Mouse (Mus musculus) retina, postnatal 7 days (tissue): ENCODE data around the gene Krt76.

Experiments used
- DNase-seq: peaks from one replicate; pipeline ENCODE4 v3.0.0-alpha.2; 2012; ENCODE audit warnings: low read depth, low spot score

The Krt76 gene

DNA sequence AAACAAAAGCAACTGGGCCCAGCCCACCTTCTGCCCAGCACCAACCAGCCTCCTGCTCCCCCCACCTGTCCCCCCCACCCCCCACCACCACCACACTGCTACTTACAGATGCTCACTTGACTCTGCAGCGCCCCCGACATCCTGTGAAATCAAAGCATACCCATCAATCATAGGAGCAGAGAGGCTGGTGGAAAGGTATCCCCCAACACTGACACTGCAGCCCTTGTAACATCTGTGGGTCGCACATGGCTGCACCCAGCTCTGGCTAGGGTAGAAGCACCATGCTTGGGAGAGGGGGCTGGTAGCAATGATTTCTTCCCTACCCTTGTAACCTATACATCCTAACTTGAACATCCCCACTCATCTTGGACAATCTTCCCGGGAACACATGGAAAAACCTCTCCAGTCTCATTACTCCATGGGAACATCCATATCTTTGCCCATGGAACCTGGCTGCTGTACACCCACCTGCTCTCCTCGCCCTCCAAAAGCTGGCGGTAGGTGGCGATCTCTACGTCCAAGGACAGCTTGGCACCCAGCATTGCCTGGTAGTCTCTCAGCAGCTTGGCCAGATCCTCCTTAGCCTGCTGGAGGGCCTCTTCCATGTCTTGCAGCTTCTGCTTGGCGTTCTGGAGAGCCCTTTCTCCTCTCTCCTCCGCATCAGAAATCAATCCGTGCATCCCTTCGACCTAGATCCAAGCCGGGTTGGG, 32.1 kb downstream of the Krt76 start:
- no peak for DNase-seq

- DNase-seq, result no peak
Measured at GRCm38 (mm10) chr15:101859735-101860170, 33.0 kb downstream of the Krt76 start.

- DNase-seq, result no peak
Measured at GRCm38 (mm10) chr15:101858673-101859425, 33.9 kb downstream of the Krt76 start.

GRCm38 (mm10) chr15:101856696-101857095, 36.0 kb downstream of the Krt76 start:
- DNase-seq, result no peak

GRCm38 (mm10) chr15:101855732-101856131, 37.0 kb downstream of the Krt76 start:
- DNase-seq, result no peak

- no peak for DNase-seq
Measured at GRCm38 (mm10) chr15:101854294-101854693, 38.4 kb downstream of the Krt76 start.

DNA sequence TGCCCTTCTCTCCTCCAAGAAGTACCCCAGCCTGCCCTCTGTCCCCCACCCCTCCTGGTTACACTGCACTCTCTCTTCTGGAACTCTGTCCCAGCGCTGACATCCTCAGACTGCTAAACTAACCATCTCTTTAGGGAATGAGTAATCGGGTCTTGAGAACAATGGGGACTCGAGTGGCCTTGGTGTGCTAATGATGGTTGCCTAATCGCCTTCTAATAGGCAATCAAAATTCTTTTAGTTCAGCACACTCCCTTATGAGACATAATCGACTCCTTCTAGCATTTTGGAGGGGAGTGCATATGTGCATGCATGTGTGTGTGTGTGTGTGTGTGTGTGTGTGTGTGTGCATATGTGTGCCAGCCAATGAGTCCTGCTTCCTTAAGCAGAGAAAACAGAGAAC, 40.1 kb downstream of the Krt76 start:
- no peak for DNase-seq

- DNase-seq, result no peak
Measured at GRCm38 (mm10) chr15:101850694-101851093, 42.0 kb downstream of the Krt76 start, which contains the start of gene Krt1. Krt1 (minus strand) TSS chr15:101850794.

DNA sequence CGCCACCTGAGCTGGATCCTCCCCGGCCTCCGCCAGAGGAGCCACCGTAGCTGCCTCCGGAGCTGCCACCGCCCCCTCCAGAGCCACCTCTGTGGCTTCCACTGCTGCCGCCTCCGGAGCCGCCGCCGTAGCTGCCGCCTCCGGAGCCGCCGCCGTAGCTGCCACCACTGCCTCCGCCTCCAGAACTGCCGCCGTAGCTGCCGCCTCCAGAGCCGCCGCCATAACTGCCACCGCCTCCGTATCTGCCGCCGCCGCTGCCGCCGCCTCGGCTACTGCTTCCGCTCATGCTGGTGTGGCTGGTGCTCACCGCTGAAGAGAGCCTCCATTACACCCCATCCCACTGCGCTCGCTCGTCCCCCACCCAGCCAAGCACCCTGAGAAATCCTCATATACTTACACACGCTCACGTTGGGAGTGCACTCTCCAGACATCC, 46.7 kb downstream of the Krt76 start:
- DNase-seq, result no peak

GRCm38 (mm10) chr15:101843192-101843591, 49.5 kb downstream of the Krt76 start:
- no peak for DNase-seq

DNA sequence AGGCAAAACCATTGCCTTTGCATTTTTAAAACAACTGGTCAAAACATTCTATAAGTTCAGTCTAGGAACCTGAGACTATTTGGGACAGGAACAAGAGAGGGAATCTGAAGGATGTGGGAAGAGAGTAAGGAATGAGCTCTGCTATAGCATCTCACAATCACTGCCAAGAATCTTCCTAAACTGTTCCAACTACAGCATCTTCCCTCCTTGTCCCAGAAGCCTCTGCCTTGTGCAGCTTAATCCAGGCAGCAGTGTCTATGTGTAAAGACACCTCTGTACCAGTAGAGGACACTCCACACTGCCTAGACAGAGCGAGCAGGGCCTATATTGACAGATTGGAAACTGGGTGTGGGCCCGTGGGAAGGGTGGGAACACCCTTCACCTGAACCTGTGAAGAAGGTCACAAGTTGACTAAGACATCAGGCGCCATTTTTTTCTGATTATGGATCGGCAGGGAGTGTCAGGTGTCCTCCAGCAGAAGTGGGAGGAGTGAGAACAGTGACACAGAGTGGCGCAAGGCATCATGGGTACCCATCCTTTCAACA, 57.9 kb downstream of the Krt76 start:
- no peak for DNase-seq
